Mouse (Mus musculus) heart, embryonic 10.5 days (tissue): Measurements from ENCODE around the gene Gpr153. TPM values are rescaled to one million over a fixed set of nuclear protein-coding genes. Genes with fewer than 3 reads are reported as not detected.

Source experiments
- DNase-seq: peaks from one replicate; pipeline ENCODE4 v3.0.0-alpha.2; 2017; ENCODE audit warnings: low spot score
- H3K27ac ChIP-seq: fragments of 300-500 bp; sonication (generic); 2 replicates; pipeline ENCODE4 v1.5.1; 2016; ENCODE audit warnings: mild to moderate bottlenecking
- H3K27me3 ChIP-seq: fragments of 300-500 bp; sonication (generic); 2 replicates; pipeline ENCODE4 v1.6.1; 2016; ENCODE audit warnings: mild to moderate bottlenecking; ENCODE audit not compliant: poor library complexity, insufficient read depth, severe bottlenecking
- H3K36me3 ChIP-seq: fragments of 300-500 bp; sonication (generic); 2 replicates; pipeline ENCODE4 v1.6.1; 2016; ENCODE audit warnings: mild to moderate bottlenecking, moderate library complexity
- H3K4me1 ChIP-seq: fragments of 300-500 bp; sonication (generic); 2 replicates; pipeline ENCODE4 v1.6.1; 2016; ENCODE audit warnings: mild to moderate bottlenecking
- H3K4me3 ChIP-seq: fragments of 300-500 bp; sonication (generic); 2 replicates; pipeline ENCODE4 v1.5.1; 2016; ENCODE audit warnings: mild to moderate bottlenecking, moderate library complexity
- H3K9me3 ChIP-seq: fragments of 300-500 bp; sonication (generic); 2 replicates; pipeline ENCODE4 v1.6.1; 2016; ENCODE audit warnings: mild to moderate bottlenecking, moderate library complexity
- WGBS: fragments of 180-500 bp; shearing (Covaris S2); methylation state at CpG from one replicate; pipeline ENCODE4 v1.1.7; 2016; 5-methylcytosine and 5-hydroxymethylcytosine counted together
- polyA plus RNA-seq: library from polyadenylated mRNA; unstranded; fragments of >200 nt; fragmentation: Nextera tagmentation; extraction: Ambion mirVana; gene quantifications from 2 replicates; pipeline ENCODE4 v1.2.1, GENCODE M21; 2016

Gene Gpr153
- polyA plus RNA-seq, 1 experiment from 2014 or later, result 6.3 TPM

GRCm38 (mm10) chr4:152296371-152296770, 22.3 kb downstream of the Gpr153 start:
- Histone ChIP-seq H3K4me1 (peaks cover 38% of the 10 kb centered on the region), H3K27me3 (peaks cover 43% of the 10 kb centered on the region), H3K36me3 (peaks cover 19% of the 10 kb centered on the region), H3K9me3 (no peaks in the 10 kb centered on the region), H3K4me3 (peak overlapping the region; percentile 92), H3K27ac (peak overlapping the region; percentile 93)
- 14% methylated on average over 8 of the region's 8 CpGs for WGBS
- DNase-seq, result no peak

GRCm38 (mm10) chr4:152296874-152297861, 23.1 kb downstream of the Gpr153 start, which contains the start of gene Icmt:
Icmt (plus strand) TSS chr4:152297227.
- H3K4me1 ChIP-seq, result peaks cover 38% of the 10 kb centered on the region
- peak; percentile 100 for DNase-seq
- under 1% methylated on average over 119 of the region's 119 CpGs for WGBS
- peak within 1 kb of the TSS; percentile 92 for H3K4me3 ChIP-seq
- H3K36me3 ChIP-seq, result peaks cover 26% of the 10 kb centered on the region
- H3K27me3 ChIP-seq, result peaks cover 35% of the 10 kb centered on the region
- H3K9me3 ChIP-seq, result no peaks in the 10 kb centered on the region
- H3K27ac ChIP-seq, result peak within 1 kb of the TSS; percentile 93

- Histone ChIP-seq H3K4me1 (peaks cover 38% of the 10 kb centered on the region), H3K36me3 (peaks cover 43% of the 10 kb centered on the region), H3K4me3 (0 out of 2 replicates have a peak overlapping the region, but pooled peaks have one; percentile 92), H3K27me3 (peaks cover 19% of the 10 kb centered on the region; the same call in 1 of the 2 replicates), H3K27ac (no peak overlapping the region), H3K9me3 (no peaks in the 10 kb centered on the region)
- 78% methylated on average over 14 of the region's 14 CpGs for WGBS
- DNase-seq, result no peak
Measured at GRCm38 (mm10) chr4:152298836-152299235, 24.8 kb downstream of the Gpr153 start.

- DNase-seq, result no peak
- Histone ChIP-seq H3K27me3 (peaks cover 4% of the 10 kb centered on the region; the same call in 1 of the 2 replicates), H3K36me3 (peaks cover 55% of the 10 kb centered on the region), H3K4me3 (no peak overlapping the region), H3K4me1 (peaks cover 30% of the 10 kb centered on the region), H3K9me3 (no peaks in the 10 kb centered on the region), H3K27ac (no peak overlapping the region)
- WGBS, result 90% methylated on average over 8 of the region's 8 CpGs
Measured at GRCm38 (mm10) chr4:152300375-152300774, 26.3 kb downstream of the Gpr153 start.

- no peaks in the 10 kb centered on the region for H3K9me3 ChIP-seq
- WGBS, result 79% methylated on average over 11 of the region's 11 CpGs
- DNase-seq, result no peak
- peaks cover 59% of the 10 kb centered on the region for H3K36me3 ChIP-seq
- H3K4me1 ChIP-seq, result peaks cover 18% of the 10 kb centered on the region
- no peaks in the 10 kb centered on the region for H3K27me3 ChIP-seq
- H3K4me3 ChIP-seq, result no peak overlapping the region
- H3K27ac ChIP-seq, result no peak overlapping the region
Measured at GRCm38 (mm10) chr4:152302012-152302411, 28.0 kb downstream of the Gpr153 start.

GRCm38 (mm10) chr4:152303172-152303571, 29.1 kb downstream of the Gpr153 start:
- no peak for DNase-seq
- Histone ChIP-seq H3K4me1 (peaks cover 8% of the 10 kb centered on the region), H3K4me3 (no peak overlapping the region), H3K9me3 (no peaks in the 10 kb centered on the region), H3K27me3 (no peaks in the 10 kb centered on the region), H3K36me3 (peaks cover 67% of the 10 kb centered on the region), H3K27ac (no peak overlapping the region)
- whole genome bisulfite sequencing, result 94% methylated on average over 10 of the region's 10 CpGs

- Histone ChIP-seq H3K4me3 (no peak overlapping the region), H3K27ac (no peak overlapping the region), H3K27me3 (peaks cover 7% of the 10 kb centered on the region; the same call in 1 of the 2 replicates), H3K9me3 (no peaks in the 10 kb centered on the region), H3K4me1 (no peaks in the 10 kb centered on the region), H3K36me3 (peaks cover 78% of the 10 kb centered on the region)
- WGBS, result 89% methylated on average over 6 of the region's 6 CpGs
- no peak for DNase-seq
Measured at GRCm38 (mm10) chr4:152304685-152305084, 30.7 kb downstream of the Gpr153 start.

GRCm38 (mm10) chr4:152305991-152306390, 32.0 kb downstream of the Gpr153 start:
- H3K4me1 ChIP-seq, result no peaks in the 10 kb centered on the region
- peaks cover 73% of the 10 kb centered on the region for H3K36me3 ChIP-seq
- WGBS, result 83% methylated on average over 6 of the region's 6 CpGs
- no peak overlapping the region for H3K4me3 ChIP-seq
- no peaks in the 10 kb centered on the region for H3K9me3 ChIP-seq
- H3K27ac ChIP-seq, result no peak overlapping the region
- H3K27me3 ChIP-seq, result peaks cover 20% of the 10 kb centered on the region
- DNase-seq, result no peak

GRCm38 (mm10) chr4:152307542-152307941, 33.5 kb downstream of the Gpr153 start:
- Histone ChIP-seq H3K4me1 (peaks cover 5% of the 10 kb centered on the region), H3K27ac (no peak overlapping the region), H3K27me3 (peaks cover 36% of the 10 kb centered on the region), H3K4me3 (no peak overlapping the region), H3K36me3 (peaks cover 64% of the 10 kb centered on the region), H3K9me3 (no peaks in the 10 kb centered on the region)
- no peak for DNase-seq
- WGBS, result 74% methylated on average over 9 of the region's 9 CpGs

- H3K4me3 ChIP-seq, result peak overlapping the region; percentile 46; the same call in 1 of the 2 replicates
- peaks cover 38% of the 10 kb centered on the region for H3K4me1 ChIP-seq
- WGBS, result 4% methylated on average over 14 of the region's 14 CpGs
Measured at GRCm38 (mm10) chr4:152312186-152312585, 38.2 kb downstream of the Gpr153 start.

GRCm38 (mm10) chr4:152313211-152313632, 39.2 kb downstream of the Gpr153 start:
- no peak for DNase-seq
- peaks cover 48% of the 10 kb centered on the region for H3K4me1 ChIP-seq
- no peaks in the 10 kb centered on the region for H3K9me3 ChIP-seq
- H3K4me3 ChIP-seq, result peak overlapping the region; percentile 46
- under 1% methylated on average over 29 of the region's 29 CpGs for WGBS
- H3K27ac ChIP-seq, result peak overlapping the region; percentile 17; the same call in 1 of the 2 replicates
- peaks cover 30% of the 10 kb centered on the region; the same call in 1 of the 2 replicates for H3K36me3 ChIP-seq
- peaks cover 93% of the 10 kb centered on the region for H3K27me3 ChIP-seq

More at GRCm38 (mm10) chr4:152312186-152312585, 38.2 kb downstream of the Gpr153 start:
- Histone ChIP-seq H3K9me3 (no peaks in the 10 kb centered on the region), H3K27me3 (peaks cover 82% of the 10 kb centered on the region), H3K36me3 (peaks cover 39% of the 10 kb centered on the region; the same call in 1 of the 2 replicates), H3K27ac (no peak overlapping the region)
- DNase-seq, result no peak

- Histone ChIP-seq H3K4me3 (peak overlapping the region; percentile 46), H3K9me3 (no peaks in the 10 kb centered on the region), H3K36me3 (peaks cover 24% of the 10 kb centered on the region; the same call in 1 of the 2 replicates), H3K27me3 (peaks cover 96% of the 10 kb centered on the region), H3K27ac (no peak overlapping the region), H3K4me1 (peaks cover 55% of the 10 kb centered on the region)
- DNase-seq, result no peak
Measured at GRCm38 (mm10) chr4:152313934-152314333, 39.9 kb downstream of the Gpr153 start.
